Mouse (Mus musculus) hindbrain, embryonic 10.5 days (tissue): Measurements from ENCODE around the gene Szt2. TPM values are rescaled to one million over a fixed set of nuclear protein-coding genes. Genes with fewer than 3 reads are reported as not detected.

Experiments
- DNase-seq: peaks from one replicate; pipeline ENCODE4 v3.0.0-alpha.2; 2017; ENCODE audit warnings: low spot score
- H3K27ac ChIP-seq: fragments of 300-500 bp; sonication (generic); 2 replicates; pipeline ENCODE4 v1.5.1; 2016; ENCODE audit warnings: mild to moderate bottlenecking, moderate library complexity
- H3K27me3 ChIP-seq: fragments of 300-500 bp; sonication (generic); 2 replicates; pipeline ENCODE4 v1.6.1; 2016; ENCODE audit warnings: mild to moderate bottlenecking; ENCODE audit not compliant: poor library complexity, insufficient read depth, severe bottlenecking
- H3K36me3 ChIP-seq: fragments of 300-500 bp; sonication (generic); 2 replicates; pipeline ENCODE4 v1.6.1; 2016; ENCODE audit warnings: mild to moderate bottlenecking, moderate library complexity
- H3K4me1 ChIP-seq: fragments of 300-500 bp; sonication (generic); replicated peaks from 2 replicates; pipeline ENCODE4 v1.6.1; 2016; ENCODE audit warnings: mild to moderate bottlenecking
- H3K4me3 ChIP-seq: fragments of 300-500 bp; sonication (generic); 2 replicates; pipeline ENCODE4 v1.5.1; 2016; ENCODE audit warnings: mild to moderate bottlenecking, moderate library complexity
- H3K9me3 ChIP-seq: fragments of 300-500 bp; sonication (generic); 2 replicates; pipeline ENCODE4 v1.6.1; 2016; ENCODE audit warnings: mild to moderate bottlenecking, moderate library complexity
- WGBS: fragments of 180-500 bp; shearing (Covaris S2); methylation state at CpG from one replicate; pipeline ENCODE4 v1.1.7; 2016; 5-methylcytosine and 5-hydroxymethylcytosine counted together
- polyA plus RNA-seq: library from polyadenylated mRNA; unstranded; fragments of >200 nt; fragmentation: Nextera tagmentation; extraction: Ambion mirVana; gene quantifications from 2 replicates; pipeline ENCODE4 v1.2.1, GENCODE M21; 2016

The Szt2 gene
- polyA plus RNA-seq, 1 experiment from 2014 or later, result 11.7 TPM

DNA sequence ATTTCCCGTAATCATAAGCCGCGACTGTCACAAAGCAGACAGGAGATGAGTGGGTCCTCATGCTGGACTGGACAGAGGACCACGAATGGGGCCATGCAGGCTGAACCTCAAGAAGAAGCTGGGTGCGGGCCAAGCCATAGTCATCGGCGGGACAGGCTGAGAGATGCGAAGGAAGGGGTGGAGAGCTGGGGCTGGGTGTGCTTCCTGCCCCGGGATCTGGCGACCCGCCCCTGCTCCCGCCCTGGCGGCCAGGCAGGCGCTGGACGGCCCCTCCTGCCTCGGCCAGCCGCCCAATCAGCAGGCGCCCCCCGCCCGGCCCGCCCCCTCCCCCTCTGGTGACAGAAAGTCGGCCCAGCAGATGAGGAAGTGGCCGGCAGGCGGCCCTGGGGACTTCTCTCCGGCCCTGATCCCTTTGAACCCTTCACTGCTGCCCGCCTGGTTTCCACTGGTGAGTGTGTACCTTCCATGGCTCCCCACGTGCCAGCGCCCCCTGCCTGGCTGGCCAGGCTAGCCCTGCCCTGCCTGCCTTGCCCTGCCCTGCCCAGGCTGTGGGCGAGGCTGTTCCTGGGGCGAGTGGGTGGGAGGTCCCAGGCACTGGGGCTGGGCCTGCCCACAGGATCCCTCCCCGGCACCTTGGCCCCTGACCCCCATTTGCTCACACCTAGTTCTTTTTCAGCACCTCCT, 18.8 kb upstream of the Szt2 start, which contains the start of gene Elovl1:
TSS of gene Elovl1 (plus strand) at position 326 of the 684 bp plus-strand sequence.
- no peaks in the 10 kb centered on the region for H3K9me3 ChIP-seq
- under 1% methylated on average over 31 of the region's 31 CpGs for WGBS
- peaks cover 43% of the 10 kb centered on the region for H3K4me1 ChIP-seq
- H3K27ac ChIP-seq, result peak within 1 kb of the TSS; percentile 93
- peak within 1 kb of the TSS; percentile 76 for H3K4me3 ChIP-seq
- peaks cover 47% of the 10 kb centered on the region for H3K36me3 ChIP-seq
- H3K27me3 ChIP-seq, result no peaks in the 10 kb centered on the region
- DNase-seq, result peak; percentile 93

DNA sequence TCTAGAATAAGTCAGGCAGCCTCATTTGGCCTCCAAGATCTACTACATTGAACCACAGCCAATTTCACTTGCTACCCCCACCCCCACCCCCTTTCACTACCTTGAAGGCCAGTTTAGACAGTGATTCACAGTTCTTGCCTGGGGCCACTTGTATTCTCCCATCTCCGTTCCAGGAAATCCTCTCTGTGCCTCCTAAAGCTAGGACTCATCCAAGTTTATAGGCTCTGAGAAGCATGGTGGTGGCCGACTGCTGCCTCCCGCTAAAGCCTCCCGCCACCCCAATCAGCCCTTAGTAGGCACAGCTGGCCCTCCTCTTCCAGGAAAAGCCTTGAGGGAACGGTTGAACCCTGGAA, 18.3 kb upstream of the Szt2 start:
- DNase-seq, result no peak
- 4% methylated on average over 5 of the region's 5 CpGs for WGBS
- H3K27ac ChIP-seq, result peak overlapping the region; percentile 93

DNA sequence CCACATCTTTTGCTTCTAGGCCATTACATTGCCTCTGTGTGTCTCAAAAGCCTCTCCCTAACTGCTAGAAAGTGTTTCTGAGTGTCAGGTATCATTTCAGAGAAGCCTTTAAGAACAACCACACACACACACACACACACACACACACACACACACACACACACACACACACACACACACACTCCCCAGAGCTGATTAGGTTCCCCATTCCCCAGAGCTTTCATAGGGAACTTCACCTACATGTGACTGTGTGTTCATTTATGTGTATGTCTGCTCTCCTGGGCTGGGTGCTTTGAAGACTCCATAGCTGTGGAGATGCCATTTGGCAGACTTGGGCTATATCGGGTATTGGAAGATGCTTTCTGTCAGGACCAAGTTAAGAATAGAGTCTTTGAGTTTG, 16.3 kb upstream of the Szt2 start:
- peaks cover 44% of the 10 kb centered on the region for H3K36me3 ChIP-seq
- H3K4me1 ChIP-seq, result peaks cover 34% of the 10 kb centered on the region
- H3K9me3 ChIP-seq, result no peaks in the 10 kb centered on the region
- H3K27ac ChIP-seq, result no peak overlapping the region
- DNase-seq, result no peak
- H3K4me3 ChIP-seq, result no peak overlapping the region
- H3K27me3 ChIP-seq, result no peaks in the 10 kb centered on the region
- WGBS, result 88% methylated on average over 1 of the region's 1 CpGs

More for the DNA sequence above, 18.3 kb upstream of the Szt2 start:
- no peaks in the 10 kb centered on the region for H3K27me3 ChIP-seq
- no peaks in the 10 kb centered on the region for H3K9me3 ChIP-seq
- peaks cover 39% of the 10 kb centered on the region for H3K4me1 ChIP-seq
- peaks cover 45% of the 10 kb centered on the region for H3K36me3 ChIP-seq
- H3K4me3 ChIP-seq, result peak overlapping the region; percentile 76

DNA sequence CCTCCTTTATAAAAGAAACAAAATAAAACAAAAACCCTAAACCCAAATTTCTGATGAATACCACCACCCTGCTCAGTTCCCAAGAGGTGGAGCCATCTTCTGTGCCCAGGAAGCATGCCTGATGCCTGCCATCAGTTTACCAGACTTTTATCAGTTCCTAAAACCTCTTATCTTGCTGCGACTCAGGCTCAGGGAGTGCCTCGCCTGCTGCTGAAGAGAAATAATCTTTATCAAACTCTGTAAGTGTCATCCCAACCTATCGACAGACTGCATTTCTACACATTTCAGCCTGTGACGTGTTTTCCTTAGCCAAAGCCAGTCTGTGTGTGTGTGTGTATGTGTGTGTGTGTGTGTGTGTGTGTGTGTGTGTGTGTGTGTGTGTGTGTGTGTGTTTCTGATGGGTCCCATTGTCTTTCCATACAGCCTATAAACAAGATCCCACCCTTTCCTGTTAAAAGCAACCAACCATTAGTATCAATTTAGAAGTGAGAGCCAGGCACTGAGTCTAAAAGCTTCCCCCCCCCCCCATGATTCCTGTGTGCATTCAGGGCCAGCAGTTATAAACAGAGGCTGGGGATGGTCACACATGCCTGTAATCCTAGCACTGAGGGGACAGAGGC, 15.6 kb upstream of the Szt2 start:
- no peak overlapping the region for H3K27ac ChIP-seq
- no peak for DNase-seq
- H3K36me3 ChIP-seq, result peaks cover 44% of the 10 kb centered on the region
- H3K4me3 ChIP-seq, result no peak overlapping the region
- H3K9me3 ChIP-seq, result no peaks in the 10 kb centered on the region
- WGBS, result 89% methylated on average over 4 of the region's 4 CpGs
- H3K4me1 ChIP-seq, result peaks cover 28% of the 10 kb centered on the region
- no peaks in the 10 kb centered on the region for H3K27me3 ChIP-seq

DNA sequence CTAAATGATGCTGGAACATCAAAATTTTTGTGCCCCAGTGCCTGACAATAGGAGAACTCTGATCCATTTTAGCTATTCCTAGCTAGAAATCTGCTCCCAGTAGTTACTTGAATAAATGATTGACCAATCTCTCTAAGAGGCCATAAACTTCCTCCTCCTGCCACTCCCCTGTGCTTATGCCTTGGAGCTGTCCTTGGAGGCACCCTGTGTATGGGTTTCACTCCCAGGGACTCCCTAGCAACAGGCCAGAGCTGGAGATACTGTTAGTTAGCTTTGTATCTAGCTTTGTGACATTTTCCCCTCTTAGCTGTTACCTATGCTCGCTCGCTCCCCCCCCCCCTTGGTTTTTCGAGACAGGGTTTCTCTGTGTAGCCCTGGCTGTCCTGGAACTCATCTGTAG, 12.3 kb upstream of the Szt2 start:
- Histone ChIP-seq H3K27ac (no peak overlapping the region), H3K4me3 (no peak overlapping the region), H3K27me3 (no peaks in the 10 kb centered on the region), H3K4me1 (no peaks in the 10 kb centered on the region), H3K36me3 (peaks cover 73% of the 10 kb centered on the region), H3K9me3 (no peaks in the 10 kb centered on the region)
- WGBS, result 90% methylated on average over 3 of the region's 3 CpGs
- no peak for DNase-seq

DNA sequence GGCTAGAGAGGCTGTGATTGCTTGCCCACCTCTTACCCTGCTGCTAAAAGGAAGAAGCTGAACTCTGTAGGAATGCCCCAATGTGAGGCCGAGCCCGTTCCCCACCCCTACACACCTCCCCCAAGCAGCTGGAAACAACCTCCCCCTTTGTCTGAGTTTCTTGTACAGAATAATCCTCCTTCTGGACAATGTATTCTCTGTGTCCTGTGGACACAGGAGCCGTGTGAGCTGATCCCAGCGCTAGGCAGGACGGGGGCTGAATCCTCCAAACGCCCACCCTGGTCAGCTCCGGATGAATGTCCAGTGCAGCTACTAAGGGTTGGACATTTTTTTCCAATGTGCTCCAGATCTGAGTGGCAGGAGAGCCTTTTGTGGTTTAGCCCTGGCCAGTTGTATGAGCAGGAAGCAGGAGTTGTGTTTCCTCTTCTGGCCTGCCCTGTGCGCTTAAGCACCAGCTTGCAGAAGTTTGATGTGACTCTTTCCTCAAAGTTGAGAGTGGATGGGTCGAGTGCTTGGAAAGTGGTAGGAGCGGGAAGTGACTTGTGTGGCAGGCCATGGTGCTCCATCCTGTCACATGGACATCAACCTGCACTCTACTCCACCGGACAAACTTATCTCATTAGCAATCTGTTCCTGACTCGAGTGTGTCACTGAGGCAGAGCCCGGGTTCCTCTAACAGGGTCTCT, 8.2 kb upstream of the Szt2 start:
- WGBS, result 89% methylated on average over 13 of the region's 13 CpGs
- no peak for DNase-seq
- Histone ChIP-seq H3K4me1 (no peaks in the 10 kb centered on the region), H3K27ac (peak overlapping the region; percentile 35), H3K36me3 (peaks cover 98% of the 10 kb centered on the region), H3K27me3 (no peaks in the 10 kb centered on the region), H3K9me3 (no peaks in the 10 kb centered on the region), H3K4me3 (no peak overlapping the region)

DNA sequence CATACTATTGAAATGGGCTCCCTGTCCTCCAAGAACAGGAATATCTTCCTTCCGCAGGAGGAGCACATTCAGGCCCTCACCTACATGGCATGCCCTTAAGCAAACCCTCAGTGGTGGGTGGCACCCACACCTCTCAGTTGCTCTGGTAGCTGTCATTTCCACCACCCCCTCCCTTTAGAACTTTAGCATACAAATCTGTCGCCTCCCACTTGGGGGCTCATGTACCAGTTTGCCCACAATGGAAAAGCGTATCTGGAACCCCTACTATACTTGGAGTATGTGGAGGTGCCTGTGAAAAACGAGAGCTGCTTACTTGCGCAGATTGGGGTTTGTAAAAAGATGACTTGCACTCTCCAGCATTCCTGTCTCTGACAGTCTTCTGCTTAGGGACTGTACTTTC, 7.3 kb upstream of the Szt2 start:
- 0 out of 2 replicates have a peak overlapping the region, but pooled peaks have one; percentile 23 for H3K27ac ChIP-seq
- no peaks in the 10 kb centered on the region for H3K27me3 ChIP-seq
- 92% methylated on average over 5 of the region's 5 CpGs for WGBS
- H3K4me3 ChIP-seq, result no peak overlapping the region
- H3K9me3 ChIP-seq, result no peaks in the 10 kb centered on the region
- no peaks in the 10 kb centered on the region for H3K4me1 ChIP-seq
- DNase-seq, result no peak
- H3K36me3 ChIP-seq, result peaks cover 99% of the 10 kb centered on the region

DNA sequence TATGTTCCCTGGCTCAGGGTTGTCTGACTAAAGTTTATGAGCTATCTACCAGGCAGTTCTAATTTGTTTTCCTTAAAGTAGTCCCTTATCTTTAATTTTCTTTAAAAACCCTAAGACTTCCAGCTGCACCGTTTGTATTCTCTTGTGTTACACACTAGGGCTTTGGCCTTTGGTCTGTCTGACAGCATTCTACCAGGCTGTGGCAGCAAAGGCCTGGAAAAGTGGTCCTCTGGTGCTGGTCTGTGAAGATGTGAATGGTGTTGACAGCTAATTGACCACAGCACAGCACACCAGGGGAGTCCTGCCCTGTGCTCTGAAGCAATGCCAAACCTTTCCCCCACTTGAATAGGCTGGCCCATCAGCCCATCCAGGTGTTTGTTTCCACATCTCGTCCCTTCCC, 6.7 kb upstream of the Szt2 start:
- Histone ChIP-seq H3K27ac (no peak overlapping the region), H3K27me3 (no peaks in the 10 kb centered on the region), H3K36me3 (peaks cover 99% of the 10 kb centered on the region), H3K4me1 (no peaks in the 10 kb centered on the region), H3K9me3 (no peaks in the 10 kb centered on the region), H3K4me3 (no peak overlapping the region)
- WGBS, result 91% methylated on average over 2 of the region's 2 CpGs
- DNase-seq, result no peak

DNA sequence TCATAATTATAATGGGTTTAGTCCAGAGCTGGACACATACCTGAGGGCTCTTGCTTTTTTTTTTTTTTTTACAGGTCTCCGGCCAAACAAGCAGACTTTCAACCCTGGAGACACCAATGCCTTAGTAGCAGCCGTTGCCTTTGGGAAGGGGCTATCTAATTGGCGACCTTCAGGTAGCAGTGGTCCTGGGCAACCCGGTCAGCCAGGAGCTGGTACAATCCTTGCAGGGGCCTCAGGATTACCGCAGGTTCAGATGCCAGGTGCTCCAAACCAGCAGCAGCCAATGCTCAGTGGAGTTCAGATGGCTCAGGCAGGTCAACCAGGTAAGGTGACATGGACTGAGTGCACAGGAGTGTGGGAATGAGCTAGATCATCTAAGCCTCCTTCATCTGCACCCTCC, 4.5 kb upstream of the Szt2 start:
- Histone ChIP-seq H3K27me3 (no peaks in the 10 kb centered on the region), H3K36me3 (peaks cover 79% of the 10 kb centered on the region), H3K4me1 (peaks cover 10% of the 10 kb centered on the region), H3K27ac (no peak overlapping the region), H3K4me3 (no peak overlapping the region), H3K9me3 (no peaks in the 10 kb centered on the region)
- DNase-seq, result no peak
- 95% methylated on average over 5 of the region's 5 CpGs for WGBS

DNA sequence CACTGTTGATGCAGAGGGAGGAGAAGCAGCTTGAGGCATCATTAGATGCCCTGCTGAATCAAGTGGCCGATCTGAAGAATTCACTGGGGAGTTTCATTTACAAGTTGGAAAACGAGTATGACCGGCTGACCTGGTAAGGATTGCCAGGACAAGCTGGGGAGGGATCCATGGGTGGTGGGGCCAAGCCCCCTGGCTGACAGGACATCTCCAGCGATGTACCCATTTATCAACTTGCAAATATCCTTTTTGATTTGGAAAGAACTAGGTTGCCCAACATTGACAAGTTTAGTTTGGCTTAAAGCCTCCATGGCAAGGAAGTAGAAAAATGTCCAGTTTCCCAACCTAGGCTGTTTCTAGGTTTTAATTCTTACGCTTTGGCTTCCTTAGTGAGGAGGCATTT, 1.8 kb upstream of the Szt2 start:
- no peak overlapping the region for H3K27ac ChIP-seq
- H3K36me3 ChIP-seq, result peaks cover 56% of the 10 kb centered on the region
- no peaks in the 10 kb centered on the region for H3K9me3 ChIP-seq
- H3K4me3 ChIP-seq, result no peak overlapping the region
- no peak for DNase-seq
- WGBS, result 92% methylated on average over 5 of the region's 5 CpGs
- H3K27me3 ChIP-seq, result no peaks in the 10 kb centered on the region
- peaks cover 17% of the 10 kb centered on the region for H3K4me1 ChIP-seq

DNA sequence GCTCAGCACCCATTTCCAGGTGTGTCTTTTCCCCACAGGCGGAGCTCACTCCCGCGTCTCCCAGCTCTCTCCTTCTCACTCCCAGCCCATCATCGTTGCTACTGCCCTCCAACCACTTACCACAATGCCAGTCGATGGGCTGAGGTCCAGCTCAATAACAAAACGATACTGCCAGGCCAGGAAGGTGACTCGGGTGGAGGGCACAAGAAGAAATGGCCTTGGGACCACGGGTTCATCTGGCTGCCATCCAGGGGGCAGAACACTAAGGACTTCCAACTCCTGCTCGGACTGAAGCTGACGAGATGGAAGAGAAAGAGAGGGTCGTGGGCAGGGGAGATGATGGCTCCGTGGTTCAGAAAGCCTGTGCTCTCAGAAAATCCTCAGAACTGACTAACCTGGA, 6.4 kb downstream of the Szt2 start:
- Histone ChIP-seq H3K9me3 (no peaks in the 10 kb centered on the region), H3K4me3 (no peak overlapping the region), H3K27me3 (no peaks in the 10 kb centered on the region), H3K36me3 (peaks cover 76% of the 10 kb centered on the region), H3K27ac (no peak overlapping the region), H3K4me1 (no peaks in the 10 kb centered on the region)
- no peak for DNase-seq
- 93% methylated on average over 12 of the region's 12 CpGs for WGBS

DNA sequence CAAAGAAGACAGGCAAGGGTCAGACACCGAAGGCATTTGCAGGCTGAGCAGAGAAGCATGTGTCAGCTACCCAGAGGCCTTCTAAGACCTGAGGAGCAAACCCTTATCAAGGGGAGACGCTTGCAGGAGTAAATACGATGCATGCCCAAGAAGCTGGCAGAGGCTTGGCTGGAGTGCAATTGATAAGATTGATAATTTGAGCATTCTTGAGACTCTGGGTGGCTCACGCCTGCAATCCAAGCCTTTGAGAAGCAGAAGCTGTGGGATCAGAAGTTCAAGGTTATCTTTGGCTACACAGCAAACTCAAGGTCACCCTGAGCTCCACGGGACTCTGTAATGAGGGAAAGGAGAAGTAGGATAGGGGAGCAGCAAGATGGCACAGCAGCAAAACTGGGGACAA, 7.2 kb downstream of the Szt2 start:
- no peaks in the 10 kb centered on the region for H3K27me3 ChIP-seq
- H3K4me3 ChIP-seq, result no peak overlapping the region
- H3K9me3 ChIP-seq, result no peaks in the 10 kb centered on the region
- WGBS, result 92% methylated on average over 5 of the region's 5 CpGs
- no peak overlapping the region for H3K27ac ChIP-seq
- no peak for DNase-seq
- no peaks in the 10 kb centered on the region for H3K4me1 ChIP-seq
- H3K36me3 ChIP-seq, result peaks cover 84% of the 10 kb centered on the region

DNA sequence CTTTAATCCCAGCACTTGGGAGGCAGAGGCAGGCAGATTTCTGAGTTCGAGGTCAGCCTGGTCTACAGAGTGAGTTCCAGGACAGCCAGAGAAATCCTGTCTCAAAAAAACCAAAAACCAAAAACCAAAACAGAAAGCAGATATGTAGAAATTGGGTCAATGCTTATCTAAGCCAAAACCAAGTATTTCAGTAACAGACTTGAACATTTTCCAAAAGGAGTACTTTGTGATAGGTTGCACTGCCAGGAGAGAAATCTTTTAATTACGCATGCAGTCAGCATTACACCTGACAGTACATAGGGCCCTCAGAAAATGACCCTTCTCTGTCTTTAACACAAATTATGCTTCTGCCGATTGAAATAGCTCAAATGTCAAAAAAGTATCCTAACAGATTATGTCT, 7.7 kb downstream of the Szt2 start:
- WGBS, result 94% methylated on average over 3 of the region's 3 CpGs
- H3K36me3 ChIP-seq, result peaks cover 89% of the 10 kb centered on the region
- H3K9me3 ChIP-seq, result no peaks in the 10 kb centered on the region
- H3K4me3 ChIP-seq, result no peak overlapping the region
- H3K27ac ChIP-seq, result no peak overlapping the region
- H3K27me3 ChIP-seq, result no peaks in the 10 kb centered on the region
- no peaks in the 10 kb centered on the region for H3K4me1 ChIP-seq
- DNase-seq, result no peak
